Mouse (Mus musculus) kidney, postnatal 4 days (tissue): ENCODE data around the gene Cd19.

Experiments used
- DNase-seq, 2 experiments: peaks; one replicate each; pipeline ENCODE4 v3.0.0; 2021; ENCODE audit warnings: mixed read lengths in 2 of 2

The Cd19 gene

GRCm38 (mm10) chr7:126377278-126378158 is 37.2 kb downstream of the Cd19 start, which contains the start of gene Spns1:
TSS of gene Spns1 (minus strand) at chr7:126377450.
- DNase-seq, result peak; percentile 97 to 98

GRCm38 (mm10) chr7:126376903-126377277 is 37.8 kb downstream of the Cd19 start:
- DNase-seq, result no peak

- DNase-seq, result no peak
Measured at GRCm38 (mm10) chr7:126375012-126375411, 39.7 kb downstream of the Cd19 start.

GRCm38 (mm10) chr7:126374526-126374925 is 40.2 kb downstream of the Cd19 start:
- no peak for DNase-seq

GRCm38 (mm10) chr7:126373007-126373406 is 41.7 kb downstream of the Cd19 start:
- no peak for DNase-seq

GRCm38 (mm10) chr7:126369393-126369792 is 45.3 kb downstream of the Cd19 start, which contains the start of gene Lat:
TSS of gene Lat (minus strand) at chr7:126369570.
- peak in 1 of 2 experiments; percentile 10 for DNase-seq

GRCm38 (mm10) chr7:126368367-126368766 is 46.3 kb downstream of the Cd19 start:
- no peak for DNase-seq

- no peak for DNase-seq
Measured at GRCm38 (mm10) chr7:126367636-126368035, 47.1 kb downstream of the Cd19 start.

- DNase-seq, result no peak
Measured at GRCm38 (mm10) chr7:126363038-126363437, 51.7 kb downstream of the Cd19 start.

GRCm38 (mm10) chr7:126359049-126359448 is 55.6 kb downstream of the Cd19 start:
- peak in 1 of 2 experiments; percentile 31 for DNase-seq
